Mouse (Mus musculus): ENCODE measurements around the gene Vsig10l.

Gene Vsig10l

DNA sequence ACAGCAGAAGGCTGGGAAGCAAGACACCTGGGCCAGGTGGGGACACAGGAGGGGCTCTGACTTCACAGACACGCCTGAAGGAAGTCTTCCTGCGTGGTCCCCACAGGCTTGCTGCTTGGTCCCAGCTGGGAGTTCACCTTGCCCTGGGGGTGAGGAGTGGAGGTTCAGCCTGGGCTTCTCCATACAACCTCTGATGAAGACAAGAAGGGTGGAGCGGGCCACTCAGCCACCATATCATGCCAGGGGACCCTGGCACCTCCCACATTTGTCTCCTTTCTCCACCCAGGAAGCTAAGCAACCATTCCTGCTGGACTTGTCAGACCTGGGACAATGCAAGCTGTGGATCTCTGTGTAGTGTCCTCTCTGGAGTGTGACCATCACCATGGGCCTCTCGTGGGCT, at the start of gene Vsig10l:
TSS of gene Vsig10l (plus strand) at position 301 of the 400 bp plus-strand sequence.
- DNase-seq (ENCODE audit: low spot score in 2 of 2), result no peak

DNA sequence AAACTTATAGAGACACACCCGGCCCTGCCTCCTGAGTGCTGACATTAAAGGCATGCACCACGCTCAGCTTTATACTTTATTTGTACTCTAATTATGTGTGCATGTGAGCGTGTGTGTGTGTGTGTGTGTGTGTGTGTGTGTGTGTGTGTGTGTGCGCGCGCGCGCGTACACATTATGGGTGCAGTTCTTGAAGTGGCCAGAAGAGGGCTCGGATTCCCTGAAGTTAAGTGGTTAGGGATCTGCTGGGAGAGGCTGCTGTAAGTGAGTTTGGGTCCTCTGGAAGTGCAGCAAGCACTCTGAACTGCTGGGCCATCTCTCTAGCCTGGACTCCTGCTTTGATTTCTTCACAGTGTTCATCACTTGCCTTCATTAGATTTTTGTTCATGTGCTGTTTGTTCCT, 45.7 kb upstream of the Vsig10l start:
- no peak for DNase-seq (ENCODE audit: low spot score in 2 of 2)

DNA sequence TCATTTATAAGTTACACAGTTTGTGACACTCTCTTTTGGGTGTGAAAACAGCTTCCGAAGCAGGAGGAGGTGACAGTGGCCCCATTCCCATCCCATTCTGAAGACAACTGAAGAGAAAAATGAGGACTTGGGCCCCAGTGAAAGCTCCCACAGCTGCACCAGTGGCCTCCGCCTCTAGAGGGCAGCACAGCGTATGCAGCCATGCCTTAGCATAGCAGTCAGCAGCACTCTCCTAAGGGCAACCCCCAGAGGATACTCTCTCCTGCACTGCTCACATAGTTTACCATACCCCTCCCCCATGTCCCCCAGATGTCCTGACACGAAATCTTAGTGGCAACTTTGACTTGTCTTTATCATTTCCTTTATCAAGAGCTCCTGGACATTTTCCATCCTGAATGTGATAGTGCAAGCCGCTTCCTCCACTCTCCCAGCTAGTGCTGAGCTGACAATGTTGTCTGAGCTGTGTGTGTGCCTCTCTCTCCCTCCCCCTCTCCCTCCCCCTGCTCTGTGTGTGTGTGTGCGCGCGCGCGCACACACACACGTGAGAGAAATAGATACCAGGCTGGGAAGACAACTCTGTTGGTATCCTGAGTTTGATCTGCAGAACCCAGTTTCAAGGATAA, 39.8 kb upstream of the Vsig10l start:
- peak; percentile 67 to 77 for DNase-seq (ENCODE audit: low spot score in 2 of 2)

DNA sequence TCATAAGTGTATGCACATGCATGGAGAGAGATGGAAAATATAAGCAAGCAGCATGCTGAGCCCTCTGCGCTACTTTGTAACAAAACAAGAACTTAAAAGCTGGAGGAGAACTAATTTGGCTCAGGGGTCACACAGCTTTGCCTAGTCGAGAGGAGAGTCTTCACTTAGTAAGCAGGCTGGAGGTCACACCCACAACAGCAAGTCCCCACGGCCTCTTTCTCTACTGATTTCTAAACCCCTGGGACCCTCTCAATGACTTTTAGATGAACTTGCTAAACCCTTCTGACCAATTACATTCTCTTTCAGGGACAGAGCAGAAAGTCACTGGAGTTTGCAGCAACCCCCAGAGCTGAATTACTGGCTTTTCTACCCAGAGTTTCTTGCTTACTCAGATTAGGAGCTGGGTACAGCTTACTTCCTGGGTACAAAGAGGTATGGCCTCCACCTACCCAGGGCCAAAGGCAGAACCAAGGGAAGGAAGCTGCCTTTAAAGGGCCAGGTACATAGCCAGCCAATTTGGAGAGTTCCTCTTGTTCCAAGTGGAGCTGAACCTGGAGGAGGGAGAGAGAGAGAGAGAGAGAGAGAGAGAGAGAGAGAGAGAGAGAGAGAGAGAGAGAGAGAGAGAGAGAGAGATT, 38.8 kb upstream of the Vsig10l start:
- DNase-seq (ENCODE audit: low spot score in 2 of 2), result no peak

DNA sequence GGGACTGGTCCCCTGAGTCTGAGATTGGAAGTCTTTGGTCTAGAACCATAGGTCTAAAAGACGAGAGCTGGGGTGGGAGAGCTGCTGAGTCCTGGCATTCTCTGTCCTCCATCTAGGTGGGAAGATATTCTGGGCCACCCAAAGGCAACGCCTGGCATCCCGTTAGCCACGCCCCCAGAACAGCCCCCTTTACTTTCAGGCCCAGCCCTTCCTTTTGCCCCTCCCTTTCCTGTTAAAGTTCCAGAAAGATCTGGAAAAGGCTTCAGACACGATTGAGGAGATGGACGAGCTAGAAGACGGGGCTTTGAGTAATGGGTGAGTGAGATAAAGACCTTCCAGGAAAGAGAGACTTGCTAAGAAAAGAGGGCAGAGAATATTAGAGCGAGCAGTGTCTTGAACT, 35.5 kb upstream of the Vsig10l start, which contains the start of gene Lim2:
TSS of gene Lim2 (plus strand) at position 265 of the 400 bp plus-strand sequence.
- no peak for DNase-seq (ENCODE audit: low spot score in 2 of 2)

DNA sequence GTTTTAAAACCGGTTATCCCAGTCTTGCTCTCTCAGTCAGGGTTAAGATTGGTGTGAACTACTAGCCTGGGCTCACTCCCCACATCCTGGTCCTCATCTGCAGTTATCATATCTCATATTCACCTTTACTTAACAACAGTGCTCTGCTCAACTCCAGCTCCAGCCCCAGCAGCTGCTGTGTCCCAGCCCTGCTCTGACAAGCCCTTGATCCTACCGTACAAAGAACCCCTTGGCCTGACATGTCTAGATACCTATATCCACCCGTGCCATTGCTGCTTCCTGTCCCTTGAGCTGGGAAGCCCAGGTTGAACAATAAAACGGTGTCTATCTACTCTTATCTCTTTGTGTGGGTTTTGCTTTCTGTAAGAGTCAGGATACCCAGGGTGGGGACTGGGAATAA, 33.5 kb upstream of the Vsig10l start:
- no peak for DNase-seq (ENCODE audit: low spot score in 2 of 2)

DNA sequence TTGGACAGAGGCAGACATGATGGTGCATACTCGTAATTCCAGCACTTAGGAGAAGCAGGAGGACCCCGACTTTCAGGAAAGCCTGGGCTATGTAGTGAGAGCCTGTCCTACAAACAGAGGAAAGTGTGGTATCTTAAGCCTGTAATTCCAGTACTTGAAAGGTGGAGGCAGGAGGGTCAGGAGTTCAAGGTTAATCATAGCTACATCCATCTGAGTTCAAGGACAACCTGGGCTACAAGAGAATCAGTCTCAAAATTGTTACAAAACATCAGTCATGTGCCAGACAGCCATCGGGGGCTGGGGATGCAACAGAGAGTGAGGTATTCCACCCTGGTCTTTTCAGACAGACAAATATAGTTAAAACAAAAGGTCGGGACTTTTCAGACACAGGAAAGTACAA, 30.1 kb upstream of the Vsig10l start:
- no peak for DNase-seq (ENCODE audit: low spot score in 2 of 2)

DNA sequence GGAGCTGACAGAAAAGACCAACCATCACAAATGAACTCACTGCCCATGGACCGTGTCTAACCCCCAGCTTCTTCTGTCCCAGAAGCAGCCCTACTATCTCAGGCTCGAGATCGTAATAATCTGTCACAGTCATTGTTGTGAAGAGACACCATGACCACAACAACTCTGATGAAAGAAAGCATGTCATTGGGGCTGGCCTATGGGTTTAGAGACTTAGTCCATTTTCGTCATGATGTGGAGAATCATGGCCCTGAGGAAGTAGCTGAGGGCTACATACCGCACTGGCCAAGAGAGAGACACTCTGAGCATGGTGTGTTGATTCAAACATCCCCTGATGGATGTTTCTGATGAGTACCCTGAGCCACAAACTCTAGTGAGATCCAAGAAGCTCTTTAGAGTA, 28.3 kb upstream of the Vsig10l start:
- no peak for DNase-seq (ENCODE audit: low spot score in 2 of 2)

DNA sequence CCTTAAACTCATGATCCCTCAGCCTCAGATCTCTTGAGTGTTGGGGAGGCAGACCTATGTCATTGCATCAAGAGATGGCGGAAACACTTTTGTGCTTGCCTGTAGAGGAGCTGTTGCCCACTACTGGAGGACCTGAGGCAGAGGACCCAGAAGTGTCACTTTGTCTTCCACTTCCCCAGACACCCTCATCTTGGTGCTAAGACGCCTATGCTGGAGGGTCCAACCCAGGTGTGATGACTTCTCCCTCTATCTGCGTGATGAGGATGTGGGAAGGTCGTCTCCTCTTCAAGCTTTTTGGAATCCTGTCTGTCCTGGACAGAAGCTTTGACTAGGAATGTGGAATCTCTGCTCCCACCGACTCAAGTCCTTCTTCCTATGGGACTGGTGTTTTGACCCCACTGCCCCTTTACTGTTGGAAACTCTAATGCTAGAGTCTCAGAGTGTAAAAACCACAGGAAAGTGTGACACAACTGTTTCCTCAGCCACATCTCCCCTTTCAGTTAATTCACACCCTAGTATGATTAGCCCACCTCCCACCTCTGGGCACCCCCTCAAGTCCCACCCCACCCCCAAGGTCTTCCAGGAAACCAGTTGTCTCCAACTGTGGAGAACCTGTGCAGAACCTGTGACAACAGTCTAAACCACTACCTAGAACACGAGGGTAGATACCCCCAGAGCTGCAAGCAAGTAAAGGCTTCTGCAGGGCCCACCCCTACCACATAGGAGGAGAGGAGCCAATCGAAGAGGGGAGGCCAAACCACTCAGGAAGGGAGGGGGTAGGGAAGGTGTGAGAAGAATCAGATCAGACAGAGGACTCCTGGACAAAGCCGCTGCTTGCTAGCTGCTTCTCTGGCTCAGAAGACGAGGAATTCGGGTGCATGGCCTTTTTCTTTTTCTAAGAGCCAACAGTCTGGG, 26.4 kb upstream of the Vsig10l start, which contains the start of gene Nkg7:
TSS of gene Nkg7 (plus strand) at position 733 of the 915 bp plus-strand sequence.
- no peak for DNase-seq (ENCODE audit: low spot score in 2 of 2)

DNA sequence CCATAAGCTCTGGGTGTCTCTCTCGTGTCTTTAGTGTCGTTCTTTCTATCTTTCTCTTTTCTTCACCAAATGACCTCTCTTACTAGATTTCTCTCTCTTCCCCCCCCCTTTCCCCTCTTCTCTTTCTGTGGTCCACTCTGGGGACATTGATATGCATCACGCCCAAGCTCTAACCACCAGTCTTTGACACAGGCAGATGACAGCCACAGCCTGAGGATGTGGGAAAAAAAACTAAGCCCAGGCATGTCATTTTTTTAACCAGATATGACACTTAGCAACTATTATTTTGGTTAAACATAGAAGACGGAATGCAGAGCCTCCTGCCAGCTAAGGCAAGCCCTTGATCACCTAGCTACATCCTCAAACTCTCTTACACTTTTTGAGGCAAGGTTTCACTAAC, 24.3 kb upstream of the Vsig10l start:
- DNase-seq (ENCODE audit: low spot score in 2 of 2), result no peak

DNA sequence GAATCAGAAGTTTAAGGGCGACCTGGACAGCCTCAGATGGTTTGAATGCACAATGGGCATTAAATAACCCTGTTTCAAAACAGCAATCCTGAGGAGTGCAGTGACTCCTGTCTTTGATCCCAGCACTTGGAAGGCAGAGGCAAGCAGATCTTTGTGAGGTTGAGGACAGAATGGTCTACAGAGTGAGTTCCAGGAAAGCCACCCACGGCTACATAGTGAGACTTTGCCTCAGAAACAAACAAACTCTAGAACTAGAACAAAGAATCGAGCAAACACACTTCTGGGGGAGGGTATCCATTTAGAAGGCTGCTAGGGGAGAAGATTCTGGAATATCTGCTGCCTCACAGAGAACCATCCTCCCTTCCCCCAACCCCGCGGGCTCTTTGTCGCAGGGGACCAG, 22.5 kb upstream of the Vsig10l start, which contains the start of gene Cldnd2:
TSS of gene Cldnd2 (plus strand) at position 301 of the 400 bp plus-strand sequence.
- no peak for DNase-seq (ENCODE audit: low spot score in 2 of 2)

DNA sequence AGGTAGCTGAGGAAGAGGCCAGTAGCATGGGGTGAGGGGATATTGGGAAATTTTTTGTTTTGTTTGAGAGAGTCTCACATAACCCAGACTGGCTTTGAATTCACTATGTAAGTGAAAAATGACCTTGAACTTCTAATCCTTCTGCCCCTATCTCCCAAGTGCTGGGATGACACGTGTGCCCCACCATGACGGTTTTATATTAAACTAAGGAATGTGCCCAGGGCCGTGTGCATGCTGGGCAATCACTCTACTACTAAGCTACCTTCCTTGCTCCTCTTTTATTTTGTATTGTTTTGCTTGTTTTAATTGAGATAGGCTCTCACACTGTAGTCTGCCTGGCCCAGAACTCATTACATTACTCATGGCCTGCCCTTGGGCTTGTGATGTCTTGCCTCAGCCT, 21.9 kb upstream of the Vsig10l start:
- DNase-seq (ENCODE audit: low spot score in 2 of 2), result no peak

DNA sequence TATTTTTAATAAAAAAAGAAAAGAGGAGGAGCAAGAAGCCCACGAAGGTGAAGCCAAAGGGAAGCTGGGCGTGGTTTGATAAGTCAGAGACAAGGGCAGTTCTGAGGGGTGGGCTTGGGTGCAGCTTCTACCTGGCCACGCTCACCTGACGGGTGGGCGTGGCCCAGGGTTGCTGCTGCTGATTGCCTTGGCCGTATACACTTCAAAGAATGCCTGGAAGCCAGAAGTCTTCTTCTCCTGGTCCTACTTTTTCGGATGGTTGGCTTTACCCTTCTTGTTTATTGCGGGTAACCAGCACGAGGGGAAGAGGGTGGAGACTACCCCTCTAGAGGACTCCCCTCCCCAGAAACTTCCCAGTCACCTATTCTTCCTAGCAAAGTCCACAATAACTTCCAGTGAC, 20.3 kb upstream of the Vsig10l start:
- DNase-seq (ENCODE audit: low spot score in 2 of 2), result no peak

DNA sequence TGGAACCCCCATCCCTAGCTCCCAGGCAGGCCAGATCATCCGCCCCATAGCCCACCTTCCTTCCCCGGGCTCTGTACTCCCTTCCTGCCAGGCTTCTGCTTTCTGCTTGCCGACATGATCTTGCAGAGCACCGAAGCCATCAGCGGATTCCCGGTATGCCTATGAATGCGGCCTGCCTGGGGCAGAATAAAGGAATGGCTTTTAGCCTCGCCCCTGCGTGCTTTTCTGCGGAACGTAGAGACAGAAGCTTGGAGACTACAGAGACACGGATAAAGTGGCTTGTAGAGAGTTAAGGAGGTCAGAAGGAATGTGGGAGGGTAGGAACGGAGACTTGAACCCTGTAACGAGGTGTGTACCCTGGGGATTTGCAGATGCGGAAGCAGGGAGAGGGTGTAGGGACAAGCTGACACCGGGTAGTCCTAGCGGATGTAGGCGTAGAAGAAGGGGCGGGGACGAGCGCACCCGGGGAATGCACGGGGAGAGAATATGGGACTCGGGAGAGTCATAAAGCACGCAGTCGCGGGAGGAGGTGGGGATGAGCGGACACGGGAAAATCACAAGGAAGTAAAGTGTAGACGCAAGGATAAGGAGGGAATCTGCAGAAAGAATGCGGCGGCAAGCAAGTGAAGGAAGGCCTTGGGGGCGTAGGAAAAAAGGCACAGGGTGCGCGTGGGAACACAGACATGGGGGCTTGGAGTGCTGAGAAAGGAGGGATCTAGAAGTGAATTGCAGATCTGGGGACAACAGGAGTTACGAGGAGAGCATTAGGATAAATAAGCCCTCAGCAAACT, 19.6 kb upstream of the Vsig10l start:
- peak; percentile 89 to 91 for DNase-seq (ENCODE audit: low spot score in 2 of 2)

DNA sequence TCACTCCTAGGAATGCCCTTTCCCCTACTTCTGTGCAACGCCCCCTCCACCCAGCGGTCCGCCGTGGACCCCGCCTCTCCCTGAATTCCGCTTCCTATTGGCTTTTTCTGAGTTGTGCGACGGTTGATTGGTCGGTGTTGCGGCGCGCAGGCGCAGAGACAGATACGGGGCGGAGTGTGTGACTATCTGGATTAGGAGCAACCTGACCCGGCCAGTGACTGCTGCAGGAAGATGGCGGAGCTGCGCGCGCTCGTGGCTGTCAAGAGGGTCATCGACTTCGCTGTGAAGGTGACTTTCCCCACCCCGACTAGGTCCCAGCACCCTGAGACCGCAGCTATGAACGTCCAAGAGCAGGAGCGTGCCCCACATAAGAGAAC, 19.0 kb upstream of the Vsig10l start, which contains the start of the genes Etfb and Gm45233:
TSS of gene Etfb (plus strand) at position 167 of the 377 bp plus-strand sequence.
TSS of gene Gm45233 (plus strand) at position 212 of the 377 bp plus-strand sequence.
- DNase-seq (ENCODE audit: low spot score in 2 of 2), result peak; percentile 97 to 99

DNA sequence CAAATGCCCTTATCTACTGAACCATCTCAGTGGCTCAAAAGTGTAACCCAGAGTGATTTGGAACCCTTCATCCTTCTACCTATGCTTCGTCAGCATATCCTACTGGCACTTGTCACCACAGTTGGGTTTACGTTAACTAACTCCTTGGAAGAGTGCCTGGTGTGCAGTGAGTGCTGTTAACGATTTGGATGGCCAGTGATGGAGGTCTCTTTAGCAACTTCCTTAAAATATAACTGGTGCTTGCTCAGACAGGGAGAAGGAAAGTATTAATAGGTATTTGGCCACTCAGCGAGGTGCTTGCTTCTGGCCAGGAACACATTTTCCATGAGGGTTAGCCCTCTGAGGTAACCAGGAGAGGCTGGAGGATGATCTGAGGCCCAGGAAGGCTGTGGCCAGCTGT, 15.2 kb upstream of the Vsig10l start:
- no peak for DNase-seq (ENCODE audit: low spot score in 2 of 2)

DNA sequence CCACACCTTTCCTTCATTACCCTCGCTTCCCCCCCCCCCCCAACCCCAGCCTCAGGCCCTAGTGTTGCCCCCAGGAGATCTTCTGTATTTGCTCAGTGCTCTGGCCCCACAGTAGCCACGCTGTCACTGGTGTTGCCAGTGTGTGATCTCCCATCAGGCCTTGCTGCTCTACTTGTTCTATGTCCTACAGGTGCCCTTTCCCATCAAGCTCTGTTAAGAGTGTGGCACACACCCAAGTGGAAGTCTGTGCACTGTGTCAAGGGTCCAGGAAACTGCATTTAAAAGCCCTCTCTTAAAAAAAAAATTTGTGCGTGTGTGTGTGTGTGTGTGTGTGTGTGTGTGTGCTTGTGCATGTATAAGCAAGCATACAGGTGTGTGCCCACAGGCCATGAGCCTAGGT, 14.7 kb upstream of the Vsig10l start:
- DNase-seq (ENCODE audit: low spot score in 2 of 2), result no peak

DNA sequence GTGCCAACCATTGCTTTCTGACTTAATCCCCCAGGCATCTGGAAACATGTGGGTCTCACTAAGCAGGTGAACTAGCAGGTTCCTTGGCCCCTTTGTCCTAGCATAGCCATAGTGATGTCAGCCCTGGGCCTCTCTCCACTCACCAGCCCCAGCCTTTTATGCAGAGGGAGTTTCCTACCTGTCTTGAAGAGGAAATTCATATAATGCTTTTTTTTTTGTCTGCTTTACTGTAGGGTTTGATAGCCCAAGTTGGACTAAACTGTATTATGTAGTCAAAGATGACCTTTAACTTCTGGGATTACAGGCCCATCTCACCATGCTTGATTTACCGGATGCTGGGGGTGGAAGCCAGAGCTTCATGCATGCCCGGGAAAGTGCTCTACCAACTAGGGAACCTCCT, 13.1 kb upstream of the Vsig10l start:
- no peak for DNase-seq (ENCODE audit: low spot score in 2 of 2)

DNA sequence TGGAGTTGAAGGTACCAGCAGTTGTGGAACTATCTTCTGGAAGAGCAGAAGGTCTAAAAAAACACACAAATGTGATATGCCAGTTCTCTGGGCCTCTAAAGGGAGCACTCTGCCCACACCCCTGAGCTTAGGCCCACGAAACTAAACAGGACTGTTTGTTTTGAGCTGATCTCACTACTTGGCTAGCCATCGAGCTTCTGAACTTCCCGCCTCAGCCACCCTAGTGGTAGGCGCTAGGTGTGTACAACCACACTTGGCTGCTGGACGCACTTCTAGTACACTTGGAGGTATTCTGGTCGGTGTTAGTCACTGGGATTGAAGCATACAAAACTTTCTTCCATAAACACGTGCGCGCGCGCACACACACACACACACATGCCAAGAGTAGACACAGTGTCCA, 11.2 kb upstream of the Vsig10l start:
- DNase-seq (ENCODE audit: low spot score in 2 of 2), result no peak

DNA sequence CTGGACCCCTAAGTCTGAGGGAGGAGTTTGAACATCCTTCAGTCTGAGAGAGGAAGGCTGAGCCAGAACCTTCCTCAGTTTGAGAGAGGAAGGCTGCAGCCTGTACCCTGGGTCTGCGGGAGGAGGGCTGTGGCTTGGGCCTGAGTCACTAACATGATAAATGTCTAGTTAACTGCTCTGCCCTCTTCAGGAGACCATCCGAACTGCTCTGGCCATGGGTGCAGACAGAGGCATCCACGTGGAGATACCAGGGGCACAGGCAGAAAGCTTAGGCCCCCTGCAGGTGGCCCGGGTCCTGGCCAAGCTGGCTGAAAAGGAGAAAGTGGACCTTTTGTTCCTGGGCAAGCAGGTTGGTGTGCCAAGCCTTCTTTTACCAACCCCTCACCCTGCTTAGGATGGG, 10.3 kb upstream of the Vsig10l start:
- no peak for DNase-seq (ENCODE audit: low spot score in 2 of 2)

DNA sequence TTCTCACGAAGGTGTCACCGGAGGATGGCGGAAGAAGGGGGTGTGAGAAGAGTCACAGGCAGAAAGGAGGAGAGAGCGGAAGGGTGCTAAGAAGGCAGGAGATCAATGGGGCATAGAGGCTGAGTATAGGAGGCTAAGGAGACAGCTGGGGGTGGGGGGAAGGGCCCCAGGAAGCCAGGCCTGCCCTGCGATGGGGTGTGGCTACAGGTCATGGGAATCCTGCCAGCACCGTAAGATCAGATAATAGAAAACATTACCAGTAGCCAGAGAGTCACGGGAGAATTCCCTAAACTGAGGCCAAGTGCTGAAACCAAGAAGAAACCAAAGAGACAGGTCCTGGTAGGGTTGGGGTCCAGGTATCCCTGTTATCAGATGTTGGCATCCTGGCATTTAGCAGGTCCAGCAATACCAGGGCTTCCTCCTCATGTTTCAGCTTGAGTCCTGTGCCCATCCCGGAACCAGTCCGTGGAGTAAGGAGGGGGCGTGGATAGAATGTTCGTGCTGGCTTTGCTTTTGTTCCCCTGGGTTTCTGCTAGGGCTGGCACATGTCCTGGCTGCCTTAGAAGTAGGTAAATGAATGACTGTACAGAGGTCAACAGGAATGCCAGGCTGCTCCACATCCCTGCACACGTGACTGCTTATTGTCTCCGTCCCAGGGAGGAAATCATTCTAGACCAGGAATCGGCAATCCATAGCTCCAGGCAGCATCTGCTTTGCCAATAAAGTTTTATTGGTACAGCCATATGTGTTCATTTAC, 9.2 kb upstream of the Vsig10l start:
- no peak for DNase-seq (ENCODE audit: low spot score in 2 of 2)

Data from heart, adult 9 months (tissue).